Mouse (Mus musculus): ENCODE results near the gene Cep95. TPM values are rescaled to one million over a fixed set of nuclear protein-coding genes. Genes with fewer than 3 reads are reported as not detected.
A peak's percentile ranks its signal among the peaks of the same experiment; 100 is the strongest.

Gene Cep95
- polyA plus RNA-seq, 1 experiment from 2014 or later, result 12.2 TPM

GRCm38 (mm10) chr11:106815331-106815730 lies 26.3 kb downstream of the Cep95 start:
- no peak overlapping the region for H3K4me3 ChIP-seq (ENCODE audit: low read depth, low read length)
- no peak overlapping the region for H3K27ac ChIP-seq (ENCODE audit: low read depth, low read length)
- H3K36me3 ChIP-seq (ENCODE audit: control insufficient read depth, insufficient read depth, low read length), result peaks cover 86% of the 10 kb centered on the region
- H3K9ac ChIP-seq (ENCODE audit: low read length), result no peak overlapping the region
- no peak overlapping the region for H3K4me2 ChIP-seq (ENCODE audit: low read length)
- H3K27me3 ChIP-seq (replicated peaks; ENCODE audit: control insufficient read depth, insufficient read depth, low read length), result no peaks in the 10 kb centered on the region
- peaks cover 6% of the 10 kb centered on the region for H3K4me1 ChIP-seq (ENCODE audit: control insufficient read depth, insufficient read depth, low read length)
- 98% methylated on average over 2 of the region's 2 CpGs for WGBS
- no peaks in the 10 kb centered on the region for H3K9me3 ChIP-seq (replicated peaks; ENCODE audit: control insufficient read depth, low read length)
- ATAC-seq (no peak), DNase-seq (ENCODE audit: low spot score) (no peak)

GRCm38 (mm10) chr11:106815761-106816160 lies 26.7 kb downstream of the Cep95 start:
- H3K4me2 ChIP-seq (ENCODE audit: low read length), result no peak overlapping the region
- no peaks in the 10 kb centered on the region for H3K9me3 ChIP-seq (replicated peaks; ENCODE audit: control insufficient read depth, low read length)
- no peaks in the 10 kb centered on the region for H3K27me3 ChIP-seq (replicated peaks; ENCODE audit: control insufficient read depth, insufficient read depth, low read length)
- H3K9ac ChIP-seq (ENCODE audit: low read length), result no peak overlapping the region
- H3K27ac ChIP-seq (ENCODE audit: low read depth, low read length), result no peak overlapping the region
- peaks cover 6% of the 10 kb centered on the region for H3K4me1 ChIP-seq (ENCODE audit: control insufficient read depth, insufficient read depth, low read length)
- H3K36me3 ChIP-seq (ENCODE audit: control insufficient read depth, insufficient read depth, low read length), result peaks cover 86% of the 10 kb centered on the region
- H3K4me3 ChIP-seq (ENCODE audit: low read depth, low read length), result no peak overlapping the region
- ATAC-seq (no peak), DNase-seq (ENCODE audit: low spot score) (no peak)
- WGBS, result 100% methylated on average over 2 of the region's 2 CpGs

- H3K36me3 ChIP-seq (ENCODE audit: control insufficient read depth, insufficient read depth, low read length), result peaks cover 86% of the 10 kb centered on the region
- WGBS, result 89% methylated on average over 7 of the region's 7 CpGs
- no peak for ATAC-seq
Observed at GRCm38 (mm10) chr11:106816316-106816715, 27.3 kb downstream of the Cep95 start.

GRCm38 (mm10) chr11:106817156-106817555 lies 28.1 kb downstream of the Cep95 start:
- DNase-seq (ENCODE audit: low spot score) (no peak), ATAC-seq (no peak)
- Histone ChIP-seq H3K27ac (ENCODE audit: low read depth, low read length) (peak overlapping the region; percentile 49; the same call in 1 of the 2 replicates), H3K9ac (ENCODE audit: low read length) (no peak overlapping the region), H3K4me1 (ENCODE audit: control insufficient read depth, insufficient read depth, low read length) (peaks cover 6% of the 10 kb centered on the region), H3K27me3 (replicated peaks; ENCODE audit: control insufficient read depth, insufficient read depth, low read length) (no peaks in the 10 kb centered on the region), H3K9me3 (replicated peaks; ENCODE audit: control insufficient read depth, low read length) (no peaks in the 10 kb centered on the region), H3K4me3 (ENCODE audit: low read depth, low read length) (no peak overlapping the region), H3K36me3 (ENCODE audit: control insufficient read depth, insufficient read depth, low read length) (peaks cover 80% of the 10 kb centered on the region), H3K4me2 (ENCODE audit: low read length) (no peak overlapping the region)
- 78% methylated on average over 3 of the region's 3 CpGs for WGBS

More at GRCm38 (mm10) chr11:106816316-106816715, 27.3 kb downstream of the Cep95 start:
- H3K4me3 ChIP-seq (ENCODE audit: low read depth, low read length), result no peak overlapping the region
- H3K4me2 ChIP-seq (ENCODE audit: low read length), result no peak overlapping the region
- no peaks in the 10 kb centered on the region for H3K9me3 ChIP-seq (replicated peaks; ENCODE audit: control insufficient read depth, low read length)
- no peak overlapping the region for H3K9ac ChIP-seq (ENCODE audit: low read length)
- DNase-seq (ENCODE audit: low spot score), result no peak
- H3K27me3 ChIP-seq (replicated peaks; ENCODE audit: control insufficient read depth, insufficient read depth, low read length), result no peaks in the 10 kb centered on the region
- H3K27ac ChIP-seq (ENCODE audit: low read depth, low read length), result no peak overlapping the region
- H3K4me1 ChIP-seq (ENCODE audit: control insufficient read depth, insufficient read depth, low read length), result peaks cover 6% of the 10 kb centered on the region

GRCm38 (mm10) chr11:106817808-106818207 lies 28.8 kb downstream of the Cep95 start:
- peak overlapping the region; percentile 9; the same call in 1 of the 2 replicates for H3K27ac ChIP-seq (ENCODE audit: low read depth, low read length)
- H3K4me3 ChIP-seq (ENCODE audit: low read depth, low read length), result no peak overlapping the region
- H3K9me3 ChIP-seq (replicated peaks; ENCODE audit: control insufficient read depth, low read length), result no peaks in the 10 kb centered on the region
- WGBS, result 43% methylated on average over 6 of the region's 6 CpGs
- H3K27me3 ChIP-seq (replicated peaks; ENCODE audit: control insufficient read depth, insufficient read depth, low read length), result no peaks in the 10 kb centered on the region
- DNase-seq (ENCODE audit: low spot score) (peak; percentile 67), ATAC-seq (peak; percentile 70)
- H3K9ac ChIP-seq (ENCODE audit: low read length), result no peak overlapping the region
- peak overlapping the region; percentile 1; the same call in 1 of the 2 replicates for H3K4me2 ChIP-seq (ENCODE audit: low read length)
- peaks cover 79% of the 10 kb centered on the region for H3K36me3 ChIP-seq (ENCODE audit: control insufficient read depth, insufficient read depth, low read length)
- H3K4me1 ChIP-seq (ENCODE audit: control insufficient read depth, insufficient read depth, low read length), result peaks cover 6% of the 10 kb centered on the region

- DNase-seq (ENCODE audit: low spot score) (peak; percentile 87), ATAC-seq (peak; percentile 89)
- peak overlapping the region; percentile 9; the same call in 1 of the 2 replicates for H3K27ac ChIP-seq (ENCODE audit: low read depth, low read length)
- H3K4me2 ChIP-seq (ENCODE audit: low read length), result peak overlapping the region; percentile 1; the same call in 1 of the 2 replicates
- H3K4me3 ChIP-seq (ENCODE audit: low read depth, low read length), result no peak overlapping the region
- 27% methylated on average over 9 of the region's 9 CpGs for WGBS
- H3K9ac ChIP-seq (ENCODE audit: low read length), result no peak overlapping the region
- no peaks in the 10 kb centered on the region for H3K27me3 ChIP-seq (replicated peaks; ENCODE audit: control insufficient read depth, insufficient read depth, low read length)
- peaks cover 81% of the 10 kb centered on the region for H3K36me3 ChIP-seq (ENCODE audit: control insufficient read depth, insufficient read depth, low read length)
- H3K4me1 ChIP-seq (ENCODE audit: control insufficient read depth, insufficient read depth, low read length), result peaks cover 6% of the 10 kb centered on the region
- no peaks in the 10 kb centered on the region for H3K9me3 ChIP-seq (replicated peaks; ENCODE audit: control insufficient read depth, low read length)
Observed at GRCm38 (mm10) chr11:106818341-106818740, 29.3 kb downstream of the Cep95 start.

GRCm38 (mm10) chr11:106819595-106819994 lies 30.5 kb downstream of the Cep95 start:
- Histone ChIP-seq H3K4me1 (ENCODE audit: control insufficient read depth, insufficient read depth, low read length) (peaks cover 6% of the 10 kb centered on the region), H3K9me3 (replicated peaks; ENCODE audit: control insufficient read depth, low read length) (no peaks in the 10 kb centered on the region), H3K4me2 (ENCODE audit: low read length) (no peak overlapping the region), H3K9ac (ENCODE audit: low read length) (no peak overlapping the region), H3K36me3 (ENCODE audit: control insufficient read depth, insufficient read depth, low read length) (peaks cover 73% of the 10 kb centered on the region), H3K27me3 (replicated peaks; ENCODE audit: control insufficient read depth, insufficient read depth, low read length) (no peaks in the 10 kb centered on the region), H3K27ac (ENCODE audit: low read depth, low read length) (no peak overlapping the region; the same call in 1 of the 2 replicates), H3K4me3 (ENCODE audit: low read depth, low read length) (no peak overlapping the region)
- DNase-seq (ENCODE audit: low spot score), result no peak
- 91% methylated on average over 9 of the region's 9 CpGs for WGBS
- no peak for ATAC-seq

GRCm38 (mm10) chr11:106820252-106820651 lies 31.2 kb downstream of the Cep95 start:
- no peak for ATAC-seq
- H3K36me3 ChIP-seq (ENCODE audit: control insufficient read depth, insufficient read depth, low read length), result peaks cover 70% of the 10 kb centered on the region

GRCm38 (mm10) chr11:106820972-106821371 lies 31.9 kb downstream of the Cep95 start:
- DNase-seq (ENCODE audit: low spot score), result no peak
- no peaks in the 10 kb centered on the region for H3K27me3 ChIP-seq (replicated peaks; ENCODE audit: control insufficient read depth, insufficient read depth, low read length)
- H3K9me3 ChIP-seq (replicated peaks; ENCODE audit: control insufficient read depth, low read length), result no peaks in the 10 kb centered on the region
- no peak overlapping the region for H3K4me3 ChIP-seq (ENCODE audit: low read depth, low read length)
- 70% methylated on average over 4 of the region's 4 CpGs for WGBS
- H3K36me3 ChIP-seq (ENCODE audit: control insufficient read depth, insufficient read depth, low read length), result peaks cover 64% of the 10 kb centered on the region
- H3K4me2 ChIP-seq (ENCODE audit: low read length), result no peak overlapping the region
- no peak overlapping the region for H3K9ac ChIP-seq (ENCODE audit: low read length)
- ATAC-seq, result no peak
- H3K4me1 ChIP-seq (ENCODE audit: control insufficient read depth, insufficient read depth, low read length), result peaks cover 6% of the 10 kb centered on the region
- no peak overlapping the region for H3K27ac ChIP-seq (ENCODE audit: low read depth, low read length)

More at GRCm38 (mm10) chr11:106820252-106820651, 31.2 kb downstream of the Cep95 start:
- H3K4me1 ChIP-seq (ENCODE audit: control insufficient read depth, insufficient read depth, low read length), result peaks cover 6% of the 10 kb centered on the region
- H3K4me3 ChIP-seq (ENCODE audit: low read depth, low read length), result no peak overlapping the region
- H3K27ac ChIP-seq (ENCODE audit: low read depth, low read length), result no peak overlapping the region
- H3K9me3 ChIP-seq (replicated peaks; ENCODE audit: control insufficient read depth, low read length), result no peaks in the 10 kb centered on the region
- 81% methylated on average over 6 of the region's 6 CpGs for WGBS
- no peaks in the 10 kb centered on the region for H3K27me3 ChIP-seq (replicated peaks; ENCODE audit: control insufficient read depth, insufficient read depth, low read length)
- no peak for DNase-seq (ENCODE audit: low spot score)
- H3K4me2 ChIP-seq (ENCODE audit: low read length), result no peak overlapping the region
- no peak overlapping the region for H3K9ac ChIP-seq (ENCODE audit: low read length)
